Mouse (Mus musculus) thymus, postnatal 25 days (tissue): ENCODE measurements around the gene Btbd2.
"Not testable (repeated sequence)": the region's sequence is repeated elsewhere in the genome, so short reads cannot be mapped to it uniquely, and the experiment has no call there.

Experiments used
- DNase-seq: peaks from one replicate; pipeline ENCODE4 v3.0.0; 2022

The Btbd2 gene

GRCm38 (mm10) chr10:80669737-80670485 lies 13.0 kb upstream of the Btbd2 start:
- no peak for DNase-seq

- DNase-seq, result no peak
These were observed 12.1 kb upstream of the Btbd2 start for GRCm38 (mm10) chr10:80669018-80669417.

GRCm38 (mm10) chr10:80668614-80669013 lies 11.7 kb upstream of the Btbd2 start:
- DNase-seq, result no peak

- DNase-seq, result no peak
These were observed 10.1 kb upstream of the Btbd2 start for GRCm38 (mm10) chr10:80666837-80667412.

- no peak for DNase-seq
These were observed 9.3 kb upstream of the Btbd2 start for GRCm38 (mm10) chr10:80665981-80666733.

- DNase-seq, result no peak
These were observed 8.6 kb upstream of the Btbd2 start for GRCm38 (mm10) chr10:80665459-80665858.

GRCm38 (mm10) chr10:80665016-80665380 lies 8.1 kb upstream of the Btbd2 start:
- no peak for DNase-seq

- DNase-seq, result no peak
These were observed 7.5 kb upstream of the Btbd2 start for GRCm38 (mm10) chr10:80664197-80665015.

- no peak for DNase-seq
These were observed 6.8 kb upstream of the Btbd2 start for GRCm38 (mm10) chr10:80663485-80664196.

GRCm38 (mm10) chr10:80661149-80661548 lies 4.3 kb upstream of the Btbd2 start:
- peak; percentile 87 for DNase-seq

GRCm38 (mm10) chr10:80659213-80659612 lies 2.3 kb upstream of the Btbd2 start:
- peak; percentile 82 for DNase-seq

- peak; percentile 64 for DNase-seq
These were observed 2.0 kb upstream of the Btbd2 start for GRCm38 (mm10) chr10:80658841-80659202.

GRCm38 (mm10) chr10:80658194-80658840 lies 1.4 kb upstream of the Btbd2 start:
- DNase-seq, result no peak

GRCm38 (mm10) chr10:80656130-80656862 lies 575 bp downstream of the Btbd2 start:
- peak; percentile 96 for DNase-seq

GRCm38 (mm10) chr10:80655406-80656129 lies 1.3 kb downstream of the Btbd2 start:
- DNase-seq, result no peak

GRCm38 (mm10) chr10:80654866-80655265 lies 2.0 kb downstream of the Btbd2 start:
- DNase-seq, result no peak

- no peak for DNase-seq
These were observed 3.6 kb downstream of the Btbd2 start for GRCm38 (mm10) chr10:80653156-80653720.

- no peak for DNase-seq
These were observed 6.5 kb downstream of the Btbd2 start for GRCm38 (mm10) chr10:80650392-80650791.

- not testable (repeated sequence) for DNase-seq
These were observed 7.0 kb downstream of the Btbd2 start for GRCm38 (mm10) chr10:80649910-80650309.

- no peak for DNase-seq
These were observed 9.9 kb downstream of the Btbd2 start for GRCm38 (mm10) chr10:80646936-80647335.
